Mouse (Mus musculus) intestine, embryonic 14.5 days (tissue): ENCODE data around the gene Nf2. TPM values are rescaled to one million over a fixed set of nuclear protein-coding genes. Genes with fewer than 3 reads are reported as not detected.
A peak's percentile ranks its signal among the peaks of the same experiment; 100 is the strongest.
"Not testable (repeated sequence)": the region's sequence is repeated elsewhere in the genome, so short reads cannot be mapped to it uniquely, and the experiment has no call there.

Experiments used
- ATAC-seq: fragments of 200-750 bp; cut with Nextera tagmentation; replicated peaks from 2 replicates; pipeline ENCODE4 v1.8.0; 2017; ENCODE audit warnings: low read depth, moderate number of reproducible peaks, moderate TSS enrichment, moderate library complexity; ENCODE audit not compliant: low FRiP score, low TSS enrichment
- DNase-seq: peaks from one replicate; pipeline ENCODE4 v3.0.0-alpha.2; 2018; ENCODE audit warnings: low spot score
- H3K27ac ChIP-seq: fragments of 300-500 bp; sonication (generic); 2 replicates; pipeline ENCODE4 v1.5.1; 2014; ENCODE audit warnings: low read depth, mild to moderate bottlenecking, control low read depth
- H3K27me3 ChIP-seq: fragments of 300-500 bp; sonication (generic); replicated peaks from 2 replicates; pipeline ENCODE4 v1.6.1; 2014; ENCODE audit warnings: low read length, control low read depth; ENCODE audit not compliant: control insufficient read depth, insufficient read depth
- H3K36me3 ChIP-seq: fragments of 300-500 bp; sonication (generic); 2 replicates; pipeline ENCODE4 v1.6.1; 2014; ENCODE audit warnings: low read length, control low read depth; ENCODE audit not compliant: control insufficient read depth, insufficient read depth
- H3K4me1 ChIP-seq: fragments of 300-500 bp; sonication (generic); replicated peaks from 2 replicates; pipeline ENCODE4 v1.6.1; 2014; ENCODE audit warnings: low read length, control low read depth, mixed read lengths; ENCODE audit not compliant: control insufficient read depth, insufficient read depth
- H3K4me2 ChIP-seq: fragments of 300-500 bp; sonication (generic); 2 replicates; pipeline ENCODE4 v1.6.1; 2014; ENCODE audit warnings: low read length
- H3K4me3 ChIP-seq: fragments of 300-500 bp; sonication (generic); 2 replicates; pipeline ENCODE4 v1.5.1; 2014; ENCODE audit warnings: low read depth, low read length, control low read depth, mixed read lengths
- H3K9ac ChIP-seq: fragments of 300-500 bp; sonication (generic); 2 replicates; pipeline ENCODE4 v1.6.1; 2014; ENCODE audit warnings: mild to moderate bottlenecking, low read length
- H3K9me3 ChIP-seq: fragments of 300-500 bp; sonication (generic); 2 replicates; pipeline ENCODE4 v1.6.1; 2016; ENCODE audit warnings: low read length, control low read depth; ENCODE audit not compliant: control insufficient read depth
- WGBS: fragments of 180-500 bp; shearing (Covaris S2); extraction: QIAGEN DNeasy Blood & Tissue Kit; methylation state at CpG from one replicate; pipeline ENCODE4 v1.1.7; 2014; 5-methylcytosine and 5-hydroxymethylcytosine counted together
- polyA plus RNA-seq: library from polyadenylated mRNA; unstranded; fragments of >200 nt; fragmentation: Nextera tagmentation; extraction: Ambion mirVana; gene quantifications from 2 replicates; pipeline ENCODE4 v1.2.1, GENCODE M21; 2014

Gene Nf2
- polyA plus RNA-seq, 1 experiment from 2014 or later, result 42.0 TPM

DNA sequence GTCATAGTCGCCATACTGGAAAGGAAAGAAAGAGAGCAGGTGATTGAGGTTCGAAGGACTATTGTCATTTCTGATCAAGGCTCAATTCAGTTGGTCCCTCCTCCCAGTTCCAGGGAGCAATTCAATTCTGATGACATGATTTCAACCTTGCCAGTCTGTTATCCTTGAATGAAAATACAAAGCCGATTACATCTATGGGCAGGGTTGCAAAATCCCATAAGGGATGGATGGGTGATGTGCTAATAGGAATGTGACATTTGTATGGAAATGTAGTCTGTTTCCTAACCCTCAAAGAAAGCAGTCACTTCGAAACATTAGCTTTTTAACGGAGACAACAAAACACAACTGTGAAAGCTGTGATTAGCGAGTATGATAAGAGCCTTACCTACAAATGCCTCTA, 41.0 kb downstream of the Nf2 start:
- DNase-seq (no peak), ATAC-seq (no peak)
- Histone ChIP-seq H3K36me3 (peaks cover 22% of the 10 kb centered on the region; the same call in 1 of the 2 replicates), H3K9me3 (no peaks in the 10 kb centered on the region), H3K4me3 (no peak overlapping the region), H3K4me1 (no peaks in the 10 kb centered on the region), H3K27ac (no peak overlapping the region), H3K4me2 (no peak overlapping the region), H3K9ac (no peak overlapping the region), H3K27me3 (no peaks in the 10 kb centered on the region)
- WGBS, result 91% methylated on average over 6 of the region's 6 CpGs

GRCm38 (mm10) chr11:4806031-4806715, 43.2 kb downstream of the Nf2 start:
- Histone ChIP-seq H3K4me1 (no peaks in the 10 kb centered on the region), H3K4me3 (no peak overlapping the region), H3K27me3 (no peaks in the 10 kb centered on the region), H3K27ac (no peak overlapping the region), H3K4me2 (no peak overlapping the region), H3K36me3 (peaks cover 30% of the 10 kb centered on the region; the same call in 1 of the 2 replicates), H3K9me3 (no peaks in the 10 kb centered on the region), H3K9ac (no peak overlapping the region)
- 33% methylated on average over 6 of the region's 6 CpGs for WGBS
- ATAC-seq (peak; percentile 76; the same call in 1 of the 2 replicates), DNase-seq (no peak)

- DNase-seq, result no peak
- Histone ChIP-seq H3K4me2 (no peak overlapping the region), H3K9me3 (no peaks in the 10 kb centered on the region), H3K27me3 (no peaks in the 10 kb centered on the region), H3K27ac (no peak overlapping the region), H3K4me1 (no peaks in the 10 kb centered on the region), H3K9ac (no peak overlapping the region), H3K4me3 (no peak overlapping the region), H3K36me3 (peaks cover 32% of the 10 kb centered on the region; the same call in 1 of the 2 replicates)
- 90% methylated on average over 6 of the region's 6 CpGs for WGBS
- no peak for ATAC-seq
Measured at GRCm38 (mm10) chr11:4804921-4805562, 44.3 kb downstream of the Nf2 start.

GRCm38 (mm10) chr11:4803951-4804350, 45.4 kb downstream of the Nf2 start:
- Histone ChIP-seq H3K9ac (no peak overlapping the region), H3K4me1 (no peaks in the 10 kb centered on the region), H3K4me3 (no peak overlapping the region), H3K36me3 (peaks cover 41% of the 10 kb centered on the region), H3K27me3 (no peaks in the 10 kb centered on the region), H3K27ac (0 out of 2 replicates have a peak overlapping the region, but pooled peaks have one; percentile 22), H3K9me3 (no peaks in the 10 kb centered on the region), H3K4me2 (no peak overlapping the region)
- ATAC-seq (0 out of 2 replicates have a peak, but pooled peaks have one; percentile 15), DNase-seq (no peak)
- 29% methylated on average over 7 of the region's 7 CpGs for WGBS

- no peak for DNase-seq
- no peak overlapping the region for H3K4me3 ChIP-seq
Measured at GRCm38 (mm10) chr11:4803426-4803825, 45.9 kb downstream of the Nf2 start.

GRCm38 (mm10) chr11:4803008-4803407, 46.3 kb downstream of the Nf2 start:
- Histone ChIP-seq H3K4me3 (no peak overlapping the region), H3K36me3 (peaks cover 41% of the 10 kb centered on the region), H3K27ac (no peak overlapping the region), H3K9me3 (no peaks in the 10 kb centered on the region), H3K4me1 (no peaks in the 10 kb centered on the region), H3K4me2 (no peak overlapping the region), H3K27me3 (no peaks in the 10 kb centered on the region), H3K9ac (no peak overlapping the region)
- no peak for DNase-seq
- no peak for ATAC-seq
- WGBS, result 79% methylated on average over 9 of the region's 9 CpGs

More at GRCm38 (mm10) chr11:4803426-4803825, 45.9 kb downstream of the Nf2 start:
- WGBS, result 67% methylated on average over 7 of the region's 7 CpGs
- Histone ChIP-seq H3K4me1 (no peaks in the 10 kb centered on the region), H3K9ac (no peak overlapping the region), H3K9me3 (no peaks in the 10 kb centered on the region), H3K36me3 (peaks cover 41% of the 10 kb centered on the region), H3K27ac (0 out of 2 replicates have a peak overlapping the region, but pooled peaks have one; percentile 22), H3K4me2 (no peak overlapping the region), H3K27me3 (no peaks in the 10 kb centered on the region)
- ATAC-seq, result no peak

DNA sequence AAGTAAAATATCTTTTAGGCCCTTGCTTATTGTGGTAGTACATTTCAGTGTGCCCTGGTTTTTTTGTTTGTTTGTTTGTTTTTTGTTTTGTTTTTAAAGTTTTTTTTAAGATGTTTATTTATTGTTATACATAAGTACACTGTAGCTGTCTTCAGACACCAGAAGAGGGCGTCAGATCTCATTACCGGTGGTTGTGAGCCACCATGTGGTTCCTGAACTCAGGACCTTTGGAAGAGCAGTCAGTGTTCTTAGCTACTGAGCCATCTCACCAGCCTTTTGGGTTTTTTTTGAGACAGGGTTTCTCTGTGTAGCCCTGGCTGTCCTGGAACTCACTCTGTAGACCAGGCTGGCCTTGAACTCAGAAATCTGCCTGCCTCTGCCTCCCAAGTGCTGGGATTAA, 46.9 kb downstream of the Nf2 start:
- not testable (repeated sequence) for H3K4me1 ChIP-seq, H3K4me2 ChIP-seq, H3K9ac ChIP-seq, DNase-seq, H3K27me3 ChIP-seq, H3K4me3 ChIP-seq, H3K27ac ChIP-seq, ATAC-seq, H3K9me3 ChIP-seq
- peaks cover 46% of the 10 kb centered on the region for H3K36me3 ChIP-seq
- 96% methylated on average over 2 of the region's 2 CpGs for WGBS

DNA sequence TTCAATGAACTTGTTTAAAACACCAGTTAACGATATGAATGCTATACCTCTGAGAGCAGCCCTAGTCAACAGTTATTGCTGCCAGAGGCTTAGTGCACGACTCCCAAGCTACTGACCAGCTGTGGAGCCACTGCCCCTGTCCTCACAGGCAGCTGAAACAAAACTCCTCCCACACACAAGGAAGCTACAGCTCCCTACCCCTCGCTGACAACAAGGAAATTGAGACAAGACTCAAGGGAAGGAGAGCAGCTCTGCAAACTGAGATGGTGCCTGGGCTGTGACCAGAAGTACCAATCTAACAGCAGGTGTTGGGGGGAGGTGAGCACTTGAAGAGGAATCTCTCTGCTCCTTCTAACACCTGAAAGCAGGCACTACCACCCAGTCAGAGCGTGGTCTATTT, 48.7 kb downstream of the Nf2 start:
- peaks cover 47% of the 10 kb centered on the region for H3K36me3 ChIP-seq
- H3K4me1 ChIP-seq, result no peaks in the 10 kb centered on the region
- no peak overlapping the region for H3K9ac ChIP-seq
- WGBS, result 51% methylated on average over 4 of the region's 4 CpGs
- no peak overlapping the region for H3K4me2 ChIP-seq
- H3K27me3 ChIP-seq, result no peaks in the 10 kb centered on the region
- no peak overlapping the region for H3K4me3 ChIP-seq
- no peaks in the 10 kb centered on the region for H3K9me3 ChIP-seq
- DNase-seq, result no peak
- ATAC-seq, result no peak
- H3K27ac ChIP-seq, result no peak overlapping the region
